Mouse (Mus musculus) ovary, postnatal 10 days (tissue): ENCODE results near the gene Cyp1a2.
"Not testable (repeated sequence)": the region's sequence is repeated elsewhere in the genome, so short reads cannot be mapped to it uniquely, and the experiment has no call there.

Experiments used
- DNase-seq: peaks from one replicate; pipeline ENCODE4 v3.0.0; 2022; ENCODE audit warnings: low spot score

The Cyp1a2 gene

DNA sequence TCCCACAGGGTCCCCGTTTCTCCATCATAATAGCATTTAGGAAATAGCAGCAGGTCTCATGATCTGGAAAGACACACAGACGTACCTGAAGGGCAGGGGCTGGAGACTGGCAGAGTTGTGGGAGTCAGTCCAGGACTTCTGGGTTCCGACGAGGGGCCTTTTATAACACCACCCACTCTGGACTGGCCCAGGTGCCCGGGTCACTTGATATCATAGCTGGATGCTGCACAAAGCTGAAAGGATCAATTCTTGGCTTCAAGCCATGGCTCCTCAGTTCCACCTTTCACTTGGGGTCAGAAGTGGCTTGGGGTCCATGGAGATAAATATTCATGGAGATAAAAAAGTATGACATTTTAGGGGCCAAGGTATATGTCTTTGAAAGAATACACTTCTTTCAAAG lies at the start of gene Cyp1a2:
Gene Cyp1a2 (minus strand): TSS at position 184 of the 400 bp plus-strand sequence.
- no peak for DNase-seq

GRCm38 (mm10) chr9:57728312-57728711 lies 44.8 kb upstream of the Cyp1a2 start:
- DNase-seq, result no peak

DNA sequence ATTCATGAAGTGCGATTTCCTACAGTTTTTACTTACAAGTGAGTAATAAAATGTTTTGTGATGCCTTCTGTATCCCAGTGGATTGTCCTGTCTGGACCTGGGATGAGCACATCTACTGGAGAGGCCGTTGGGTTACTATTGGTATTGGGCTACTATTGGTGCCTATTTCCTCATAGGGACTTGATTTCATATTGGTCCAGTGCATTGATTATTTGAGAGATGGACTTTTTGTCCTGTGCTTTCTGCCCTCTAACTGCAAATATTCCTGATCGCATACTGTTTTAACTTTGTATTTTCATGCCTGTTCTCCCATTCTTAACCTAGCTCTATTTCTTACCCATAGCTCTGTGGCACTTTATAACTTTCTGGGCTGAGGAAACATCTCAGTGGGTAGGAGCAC lies 41.2 kb upstream of the Cyp1a2 start:
- no peak for DNase-seq

- DNase-seq, result no peak
These were observed 40.3 kb upstream of the Cyp1a2 start for GRCm38 (mm10) chr9:57723796-57724195.

DNA sequence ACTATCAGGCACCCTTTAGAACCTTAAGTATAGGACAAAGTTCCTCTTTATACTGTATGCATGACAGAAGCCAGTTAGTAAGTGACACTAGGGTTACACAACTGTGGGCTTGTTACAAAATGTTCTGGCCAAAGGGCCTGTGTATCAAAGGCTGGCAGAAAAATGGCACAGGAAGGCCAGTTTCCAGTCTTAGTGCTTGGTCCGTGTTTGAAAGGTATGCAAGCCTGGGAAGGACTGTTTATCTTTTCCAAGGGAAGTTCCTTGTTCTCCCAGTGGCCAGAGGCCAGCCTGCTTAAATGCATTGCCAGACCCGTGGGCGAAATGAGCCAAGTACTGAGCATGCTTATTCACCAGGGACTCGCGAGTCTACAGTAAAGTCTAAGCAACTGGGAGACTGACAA lies 39.8 kb upstream of the Cyp1a2 start:
- DNase-seq, result no peak

- DNase-seq, result no peak
These were observed 38.9 kb upstream of the Cyp1a2 start for GRCm38 (mm10) chr9:57722371-57722770.

DNA sequence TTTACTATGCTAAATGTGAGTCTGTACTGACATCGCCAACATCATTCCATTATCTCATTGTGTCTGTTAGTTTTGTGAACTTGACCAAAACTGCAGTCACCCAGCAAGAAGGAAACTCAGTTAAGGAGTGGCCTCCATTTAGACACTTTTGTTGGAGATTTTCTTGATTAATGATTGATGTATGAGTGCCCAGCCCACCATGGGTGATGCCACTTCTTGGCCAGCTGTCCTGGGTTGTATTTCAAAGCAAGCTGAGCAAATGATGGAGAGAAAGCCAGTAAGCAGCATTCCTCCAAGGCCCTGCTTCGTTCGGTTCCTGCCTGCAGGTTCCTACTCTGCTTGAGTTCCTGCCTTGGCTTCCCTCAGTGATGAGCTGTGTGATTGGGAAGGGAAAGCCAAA lies 37.2 kb upstream of the Cyp1a2 start:
- no peak for DNase-seq

DNA sequence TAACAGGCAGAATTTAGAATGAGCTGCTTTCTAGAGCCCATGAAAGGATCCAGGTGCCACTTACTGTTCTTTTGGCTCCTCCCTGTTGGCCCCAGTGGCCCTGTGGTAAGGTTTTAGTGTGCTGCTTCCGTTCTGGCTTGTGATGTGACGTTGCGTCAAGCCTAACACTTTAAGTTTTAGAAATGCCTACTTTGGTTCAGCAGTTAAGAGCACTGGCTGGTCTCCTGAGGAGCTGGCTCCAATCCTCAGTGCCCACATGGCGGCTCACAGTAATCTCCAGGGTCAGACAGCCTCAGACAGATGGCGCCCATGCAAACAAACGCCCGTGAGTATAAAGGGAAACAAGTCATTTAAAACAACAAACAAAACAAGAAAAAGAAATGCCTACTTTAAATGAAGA lies 34.9 kb upstream of the Cyp1a2 start:
- no peak for DNase-seq

DNA sequence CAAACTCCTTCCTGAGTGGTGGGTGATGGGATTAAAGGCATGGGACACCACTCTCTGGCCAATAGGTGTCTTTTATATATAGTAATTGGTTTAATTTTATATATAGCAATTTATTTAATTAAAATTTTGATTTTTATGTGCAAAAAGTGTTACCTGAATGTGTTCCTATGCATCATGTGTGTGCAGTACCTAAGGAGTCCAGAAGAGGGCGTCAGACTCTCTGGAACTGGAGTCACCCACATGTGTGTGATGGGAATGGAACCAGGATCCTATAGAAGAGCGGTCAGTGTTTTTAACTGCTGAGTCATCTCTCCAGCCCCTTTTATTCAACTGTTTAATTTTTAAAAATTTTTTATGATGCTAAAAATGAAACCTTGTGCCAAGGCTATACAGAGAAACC lies 28.7 kb upstream of the Cyp1a2 start:
- DNase-seq, result no peak

DNA sequence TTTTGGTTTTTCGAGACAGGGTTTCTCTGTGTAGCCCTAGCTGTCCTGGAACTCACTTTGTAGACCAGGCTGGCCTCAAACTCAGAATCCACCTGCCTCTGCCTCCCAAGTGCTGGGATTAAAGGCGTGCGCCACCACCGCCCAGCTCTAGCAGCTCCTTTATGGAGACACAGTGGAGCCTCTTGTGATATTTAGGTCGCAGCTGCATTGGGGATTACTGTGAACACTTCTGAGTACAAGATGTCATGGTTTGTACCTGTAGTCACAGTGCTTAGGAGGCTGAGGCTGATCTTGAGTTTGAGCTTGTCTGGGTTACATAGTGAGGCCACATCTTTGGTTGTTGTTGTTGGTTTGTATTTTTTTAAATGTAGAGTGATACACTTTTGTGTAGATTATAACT lies 26.7 kb upstream of the Cyp1a2 start:
- DNase-seq, result not testable (repeated sequence)

DNA sequence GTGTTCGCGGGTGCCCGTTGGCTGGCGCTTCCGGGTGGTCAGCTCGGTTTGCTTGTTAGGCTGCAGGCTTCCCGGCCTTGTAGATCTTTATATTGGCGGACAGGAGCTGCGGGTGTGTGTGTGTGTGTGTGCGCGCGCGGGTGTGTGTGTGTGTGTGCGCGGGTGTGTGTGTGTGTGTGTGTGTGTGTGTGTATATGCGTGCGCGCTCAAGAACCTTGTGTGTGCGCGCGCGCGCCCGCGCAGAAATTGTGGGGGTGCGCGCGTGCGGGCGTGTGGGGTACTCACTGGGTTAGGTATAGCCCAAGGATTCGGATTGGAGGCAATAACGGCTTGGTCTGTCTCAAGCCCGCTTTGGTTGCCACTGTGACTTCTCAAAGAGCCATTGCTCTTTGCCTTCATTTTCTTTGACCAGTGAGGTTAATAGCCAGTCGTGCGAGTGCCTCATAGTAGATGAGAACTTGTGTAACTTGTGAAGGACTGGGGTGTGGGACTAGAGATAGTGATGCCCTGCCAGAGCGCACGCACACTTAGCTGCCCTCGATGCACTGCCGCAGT lies 25.3 kb upstream of the Cyp1a2 start:
- DNase-seq, result no peak

DNA sequence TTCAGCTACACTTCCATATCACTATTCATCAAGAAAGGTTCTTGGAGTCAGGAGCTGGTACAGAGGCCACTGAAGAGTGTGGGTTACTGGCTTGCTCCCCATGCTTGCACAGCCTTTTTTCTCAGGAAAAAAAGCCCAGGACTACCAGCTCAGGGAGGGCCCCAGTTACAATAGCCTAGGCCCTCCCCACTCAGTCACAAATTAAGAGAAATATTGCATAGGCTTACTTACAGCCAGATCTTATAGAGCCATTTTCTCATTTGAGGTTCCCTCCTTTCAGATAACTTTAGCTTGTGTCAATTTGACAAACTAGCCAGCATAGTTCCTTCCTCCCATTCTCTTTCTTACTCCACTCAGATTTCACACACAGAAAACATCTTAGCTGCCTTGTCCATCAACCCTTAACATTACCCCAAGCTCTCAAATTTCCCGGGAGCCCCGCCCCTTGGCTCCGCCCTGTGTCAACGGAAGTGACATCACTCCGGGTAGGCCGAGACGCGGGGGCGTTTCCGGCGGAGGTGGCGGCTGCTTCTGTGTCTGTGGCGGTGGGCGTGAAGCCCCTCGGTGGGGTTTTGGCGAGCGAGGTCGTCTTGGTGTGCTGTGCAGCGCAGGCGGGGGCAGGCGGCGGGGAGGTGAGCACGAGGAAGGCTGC lies 24.7 kb upstream of the Cyp1a2 start, which contains the start of gene Edc3:
Gene Edc3 (plus strand): TSS at position 473 of the 652 bp plus-strand sequence.
- DNase-seq, result peak; percentile 73

- DNase-seq, result no peak
These were observed 23.0 kb upstream of the Cyp1a2 start for GRCm38 (mm10) chr9:57706496-57706895.

DNA sequence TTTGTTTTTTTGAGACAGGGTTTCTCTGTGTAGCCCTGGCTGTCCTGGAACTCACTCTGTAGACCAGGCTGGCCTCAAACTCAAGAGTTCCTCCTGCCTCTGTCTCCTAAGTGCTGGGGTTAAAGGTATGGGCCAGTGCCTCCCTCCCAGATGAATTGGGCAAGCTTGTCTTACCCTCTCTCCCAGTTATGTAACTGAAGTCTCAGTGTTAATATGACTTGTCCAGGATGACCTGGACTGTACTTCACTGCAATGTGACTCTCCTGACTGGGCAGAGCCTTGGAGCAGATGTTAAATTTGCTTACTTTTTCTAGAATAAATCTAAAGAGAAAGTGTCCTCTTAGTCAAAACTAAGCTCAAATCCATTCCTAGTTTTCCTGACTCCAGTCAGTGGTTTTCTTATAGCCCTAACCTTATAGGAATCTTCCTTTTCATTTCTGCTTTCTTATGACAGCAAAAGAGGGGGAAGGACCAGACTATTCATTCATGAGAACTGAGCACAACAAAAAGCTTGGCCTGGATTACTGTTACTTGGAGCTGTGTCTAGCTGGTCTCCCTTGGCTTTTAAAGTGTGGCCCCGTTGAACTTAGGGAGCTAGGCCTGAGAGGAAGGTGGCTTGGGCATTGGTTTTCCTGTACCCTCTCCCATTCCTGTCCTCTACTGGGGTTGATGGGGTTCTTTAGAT lies 15.1 kb upstream of the Cyp1a2 start:
- DNase-seq, result no peak

GRCm38 (mm10) chr9:57697380-57697779 lies 13.9 kb upstream of the Cyp1a2 start:
- DNase-seq, result no peak

DNA sequence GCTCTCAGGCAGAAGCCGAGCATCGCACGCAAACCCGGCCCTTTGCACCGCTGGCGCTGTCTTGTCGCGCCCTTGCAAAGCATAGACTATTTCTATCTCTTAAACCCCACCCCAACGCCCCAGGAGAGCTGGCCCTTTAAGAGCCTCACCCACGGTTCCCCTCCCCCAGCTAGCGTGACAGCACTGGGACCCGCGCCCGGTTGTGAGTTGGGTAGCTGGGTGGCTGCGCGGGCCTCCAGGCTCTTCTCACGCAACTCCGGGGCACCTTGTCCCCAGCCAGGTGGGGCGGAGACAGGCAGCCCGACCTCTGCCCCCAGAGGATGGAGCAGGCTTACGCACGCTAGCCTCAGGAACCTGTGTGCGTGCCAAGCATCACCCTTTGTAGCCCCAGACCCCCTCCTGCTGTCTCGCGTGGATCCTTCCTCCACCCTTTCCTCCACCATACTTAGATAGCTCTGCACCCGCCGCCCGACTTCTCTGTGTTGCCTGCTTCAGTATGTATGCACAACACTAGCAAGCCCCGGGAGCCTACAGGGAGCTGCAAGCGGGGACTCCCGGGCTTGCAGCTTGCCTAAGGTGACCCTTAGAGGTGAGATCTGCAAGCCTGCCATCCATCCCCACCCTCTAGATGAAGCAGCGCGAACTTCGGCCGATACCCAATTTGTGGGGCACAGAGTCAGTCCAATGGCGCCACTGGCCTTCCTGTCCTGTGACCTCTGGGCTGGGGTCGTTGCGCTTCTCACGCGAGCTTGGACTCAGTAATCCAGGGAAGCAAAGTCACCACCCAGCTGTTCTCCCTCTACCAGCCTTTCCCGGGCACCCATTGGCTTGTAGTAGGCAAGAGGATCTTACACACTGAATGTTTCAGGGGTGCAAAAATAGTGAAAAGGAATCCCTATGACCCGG lies 13.1 kb upstream of the Cyp1a2 start:
- no peak for DNase-seq

DNA sequence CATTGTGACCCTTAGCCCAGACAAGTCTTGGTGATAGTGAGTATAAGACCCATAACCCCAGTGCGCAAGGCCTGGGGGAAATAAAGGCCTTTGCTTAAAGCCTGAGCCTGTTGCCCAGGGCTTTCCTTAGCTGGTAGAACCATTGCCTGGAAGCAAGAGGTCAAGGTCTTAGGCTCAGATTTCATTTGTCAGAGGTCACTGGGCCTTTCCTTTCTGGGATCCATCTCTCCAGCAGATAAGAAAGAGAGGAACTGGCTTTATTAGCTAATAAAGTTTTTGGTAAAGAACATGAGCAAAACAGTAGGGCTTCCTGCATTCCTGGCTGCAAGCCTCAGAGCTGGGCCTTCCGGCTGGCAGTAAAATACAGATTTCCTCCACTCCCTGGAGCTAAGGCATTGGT lies 10.6 kb upstream of the Cyp1a2 start:
- no peak for DNase-seq

GRCm38 (mm10) chr9:57688606-57689005 lies 5.1 kb upstream of the Cyp1a2 start:
- no peak for DNase-seq

DNA sequence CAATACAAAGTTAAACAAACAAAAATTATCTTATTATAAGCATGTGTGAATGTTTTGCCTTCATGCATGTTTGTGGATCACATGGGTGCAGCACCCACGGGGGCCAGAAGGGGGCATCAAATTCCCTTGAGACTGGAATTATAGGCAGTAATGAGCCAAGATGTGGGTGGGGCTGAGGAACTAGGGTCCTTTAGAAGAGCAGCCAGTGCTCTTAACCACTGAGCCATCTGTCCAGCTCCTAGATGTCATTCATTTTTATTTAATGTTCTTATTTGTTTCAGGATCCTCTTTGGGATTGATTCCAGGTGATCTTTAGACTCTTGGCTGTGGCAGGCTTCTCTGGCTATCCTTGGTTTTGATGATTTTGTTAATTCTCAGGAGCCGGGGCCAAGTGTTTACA lies 4.7 kb upstream of the Cyp1a2 start:
- no peak for DNase-seq

- DNase-seq, result no peak
These were observed 4.2 kb upstream of the Cyp1a2 start, which contains the start of gene Cyp1a1 for GRCm38 (mm10) chr9:57687751-57688150. Gene Cyp1a1, plus strand, starts transcription at chr9:57687928.

- no peak for DNase-seq
These were observed 2.5 kb upstream of the Cyp1a2 start for GRCm38 (mm10) chr9:57686011-57686410.

- no peak for DNase-seq
These were observed 2.1 kb downstream of the Cyp1a2 start for GRCm38 (mm10) chr9:57681411-57681810.
